Mouse (Mus musculus): Measurements from ENCODE around the gene Agr2.

Gene Agr2

DNA sequence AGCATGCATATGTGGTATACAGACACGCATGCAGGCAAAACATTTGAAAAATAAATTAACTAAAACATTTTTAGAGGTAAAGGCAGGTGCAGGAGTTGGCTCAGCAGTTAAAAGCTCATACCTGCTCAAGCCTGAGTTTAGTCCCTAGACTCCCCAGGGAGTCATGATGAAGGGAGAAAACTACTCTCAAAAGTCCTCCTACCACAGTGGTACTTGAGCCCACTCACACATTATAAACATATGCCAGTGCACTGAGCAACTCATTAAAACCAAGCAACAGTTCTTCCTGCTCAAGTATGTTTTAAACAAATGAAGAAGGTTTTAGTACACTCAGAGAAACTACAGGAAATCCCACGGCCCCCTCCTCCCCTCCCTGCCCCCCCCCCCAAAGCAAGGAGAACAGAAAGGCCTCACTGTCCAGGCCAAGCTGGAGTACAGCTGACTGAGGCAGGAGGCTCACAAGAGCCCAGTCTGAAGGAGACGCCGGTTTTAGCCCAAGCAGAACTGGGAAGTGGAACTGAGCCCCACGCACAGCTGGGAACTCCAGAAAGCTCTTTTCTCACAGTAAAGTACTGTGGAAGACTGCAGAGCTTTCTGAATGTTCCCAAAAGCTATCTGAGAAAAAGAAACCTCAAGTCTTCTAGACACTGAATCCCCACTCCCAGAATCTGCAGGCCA is 36.4 kb downstream of the Agr2 start:
- no peak for DNase-seq

DNA sequence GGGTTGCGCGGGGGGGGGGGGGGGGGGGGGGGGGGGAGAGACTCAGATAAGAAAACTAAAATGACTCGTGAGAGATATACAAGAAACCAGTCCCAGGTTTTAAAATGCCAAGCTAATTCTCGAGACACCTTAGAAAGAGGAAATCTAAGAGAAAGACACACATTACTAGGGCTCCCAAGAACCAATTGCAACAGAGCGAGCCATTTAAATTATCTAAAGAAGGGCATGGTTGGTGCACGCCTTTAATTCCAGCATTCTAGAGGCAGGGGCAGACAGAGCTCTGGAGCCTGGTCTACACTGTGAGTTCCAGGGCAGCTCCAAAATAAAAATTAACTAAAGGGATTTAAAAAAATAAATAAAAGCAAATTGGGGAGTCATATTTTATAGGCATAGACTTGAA is 37.0 kb downstream of the Agr2 start:
- DNase-seq = no peak

DNA sequence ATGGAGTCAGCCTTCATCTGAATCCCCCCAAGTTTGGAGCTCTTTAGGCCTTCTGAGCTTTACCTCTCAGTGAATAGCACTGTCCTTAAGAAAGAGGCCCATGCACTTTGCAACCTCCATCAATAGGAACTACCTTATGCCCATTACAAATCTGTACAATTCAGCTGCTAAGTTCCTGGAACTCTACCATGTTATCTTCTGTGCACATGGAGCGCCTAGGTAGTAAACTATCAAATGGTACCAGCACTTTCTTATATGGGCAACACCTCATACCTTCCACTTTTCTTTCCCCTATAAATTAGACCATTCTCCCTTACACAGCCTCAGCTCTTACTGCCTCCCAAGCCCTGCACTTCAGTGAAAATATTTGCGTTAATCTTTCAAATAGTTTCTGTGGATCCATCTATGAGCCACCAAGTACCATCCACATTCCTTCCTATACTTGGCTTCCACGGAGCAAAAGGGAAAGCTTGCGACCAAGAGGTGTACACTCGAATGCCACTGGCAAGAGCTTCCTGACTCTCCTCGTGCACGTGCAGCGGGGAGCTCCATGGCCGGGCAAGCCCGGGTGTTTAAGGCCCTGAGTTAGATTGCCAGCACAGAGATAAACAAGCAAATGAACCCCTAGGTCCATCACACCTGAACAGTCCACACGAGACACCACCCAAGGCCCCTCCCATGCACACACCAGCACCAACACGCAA is 38.1 kb downstream of the Agr2 start:
- DNase-seq = no peak

DNA sequence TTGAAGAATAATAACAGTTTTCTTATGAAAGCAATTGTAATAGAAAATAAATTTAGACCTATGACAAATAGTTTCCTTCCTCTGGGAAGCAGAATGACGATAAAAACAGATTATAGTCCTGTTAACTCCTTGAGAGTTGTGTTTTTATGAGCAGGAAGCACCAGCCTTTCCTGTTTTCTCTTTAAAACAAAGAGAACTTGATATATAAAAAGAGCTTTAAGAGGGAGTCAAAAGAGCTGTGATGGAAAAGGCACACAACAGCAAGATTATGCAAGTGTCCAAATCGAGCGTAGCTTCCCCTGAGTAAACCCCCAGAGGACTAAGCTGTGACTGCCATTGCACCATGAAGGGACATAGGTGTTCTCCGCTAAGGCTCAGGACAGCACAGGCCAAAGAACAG is 39.7 kb downstream of the Agr2 start:
- DNase-seq = peak in 1 of 2 experiments; percentile 18

DNA sequence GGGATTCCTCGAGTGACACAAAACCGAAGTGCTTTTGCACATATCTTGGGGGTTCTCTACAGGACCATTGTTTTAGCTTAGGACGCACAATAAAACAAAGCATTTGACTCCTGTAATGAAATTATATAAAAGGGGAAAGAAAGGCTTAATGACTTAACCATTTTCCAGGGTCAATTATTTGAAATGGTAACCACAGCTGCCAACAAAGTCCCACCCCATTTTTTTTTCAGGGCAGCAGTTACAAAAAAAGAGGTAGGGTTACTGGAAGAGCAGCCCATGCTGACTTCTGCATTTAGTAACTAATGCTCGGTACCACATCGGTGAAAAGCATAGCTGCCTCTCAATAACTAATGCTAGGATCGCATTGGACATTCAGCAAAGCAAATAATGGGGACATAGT is 42.8 kb downstream of the Agr2 start:
- no peak for DNase-seq

DNA sequence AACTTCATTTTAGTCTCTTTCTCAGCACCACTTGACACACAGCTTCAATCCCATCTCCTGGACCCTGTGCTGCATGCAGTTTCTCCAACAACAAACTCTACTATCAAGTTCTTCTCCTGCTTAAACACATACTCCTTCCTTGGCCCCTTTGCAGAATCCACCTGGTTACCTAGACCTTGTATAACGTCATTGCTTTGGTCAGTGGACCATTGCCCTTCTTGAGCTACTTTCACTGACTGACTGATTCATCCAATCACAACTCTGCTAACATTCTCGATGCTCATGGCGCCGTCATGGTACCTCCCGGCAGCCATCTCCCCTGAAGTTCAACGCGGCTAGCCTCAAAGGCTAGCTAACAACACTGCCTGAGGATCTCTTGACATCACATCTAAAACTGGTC is 43.4 kb downstream of the Agr2 start:
- no peak for DNase-seq

DNA sequence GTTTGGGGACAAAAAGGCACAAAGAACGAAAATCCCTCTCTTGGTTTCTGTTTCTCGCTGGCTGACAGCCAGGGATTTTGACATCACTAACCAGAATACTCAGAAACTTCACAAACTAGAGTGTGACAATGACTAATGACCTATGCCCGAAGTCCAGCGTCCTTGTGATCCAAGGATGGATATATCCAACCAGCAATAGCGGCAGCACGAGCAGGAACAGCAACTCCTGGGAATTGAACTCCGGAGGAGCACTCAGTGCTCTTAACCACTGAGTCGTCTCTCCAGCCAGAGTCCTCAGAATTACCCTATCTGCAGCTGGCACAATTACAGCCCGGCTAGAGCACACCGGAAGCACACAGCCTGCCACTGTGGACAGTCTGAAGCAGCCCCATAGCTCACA is 44.1 kb downstream of the Agr2 start:
- DNase-seq = peak in 1 of 2 experiments; percentile 63

DNA sequence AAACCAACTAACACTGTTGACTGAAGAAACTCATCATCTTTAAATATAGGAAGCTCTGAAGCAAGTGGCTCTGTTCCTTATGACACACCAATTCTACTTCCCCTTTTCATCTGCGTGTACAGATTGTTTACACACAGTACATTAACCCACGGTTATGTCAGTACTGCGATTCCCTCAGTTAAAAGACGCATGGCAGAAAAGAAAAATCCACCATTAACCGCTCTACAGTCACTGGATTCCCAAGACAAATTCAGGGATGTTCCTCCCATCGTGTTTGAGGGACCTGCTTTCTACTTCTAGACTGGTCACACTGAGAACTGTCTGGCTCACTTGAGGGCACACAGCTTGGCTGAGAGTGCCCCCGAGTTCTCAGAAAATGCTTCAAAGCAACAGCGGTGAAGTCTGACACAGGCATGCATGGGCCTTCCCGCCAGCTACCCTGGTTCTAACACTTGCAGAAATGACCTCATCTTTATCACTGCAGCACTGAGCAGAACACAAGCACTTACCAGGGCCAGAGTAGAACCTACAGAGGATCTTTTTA is 46.9 kb downstream of the Agr2 start:
- no peak for DNase-seq

DNA sequence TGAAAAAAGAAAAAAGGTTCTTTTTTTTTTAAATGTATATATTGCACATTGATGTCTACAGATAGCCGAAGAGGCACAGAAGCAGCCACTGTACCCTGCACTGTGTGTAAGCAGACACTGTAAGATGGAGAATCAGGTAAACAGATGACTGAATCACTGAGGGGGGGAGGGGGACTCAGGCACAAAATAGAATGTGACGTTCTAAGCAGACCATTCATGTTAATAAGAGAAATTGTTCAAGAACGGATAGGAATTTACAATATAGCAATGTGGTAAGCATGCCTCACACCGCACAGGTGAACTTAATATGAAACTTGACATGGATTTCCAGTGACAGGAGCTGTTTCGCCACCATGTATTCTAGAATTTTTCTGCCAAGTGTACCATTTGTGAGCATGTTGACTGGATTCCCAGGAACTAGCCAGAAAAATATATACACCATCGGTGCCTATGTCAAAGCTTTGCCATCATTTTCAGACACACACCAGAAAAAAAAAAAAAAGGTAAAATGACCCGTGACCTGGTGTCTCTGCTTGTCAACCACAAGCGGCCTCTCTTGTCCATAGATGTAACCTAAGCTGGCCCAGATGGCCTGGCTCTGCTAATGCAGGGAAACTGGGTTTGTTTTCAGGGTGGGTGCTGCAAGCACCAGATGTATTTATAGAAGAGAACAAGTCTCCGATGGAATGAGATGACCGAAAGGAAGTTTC is 48.0 kb downstream of the Agr2 start:
- no peak for DNase-seq

DNA sequence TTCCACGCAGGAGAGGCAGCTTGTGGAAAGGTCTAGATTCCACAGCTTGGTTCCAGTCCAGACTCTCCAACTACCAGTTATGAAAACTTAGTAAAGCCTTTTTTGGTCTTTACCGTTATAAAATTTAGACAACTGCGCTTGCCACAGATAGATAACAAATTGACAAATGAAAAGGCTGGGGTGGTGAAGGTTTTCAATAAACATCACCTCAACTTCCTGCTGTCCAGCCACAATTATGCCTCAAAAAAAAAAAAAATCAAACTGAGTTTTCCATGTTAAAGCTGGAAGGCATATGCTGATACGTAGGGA is 48.5 kb downstream of the Agr2 start:
- DNase-seq = no peak

DNA sequence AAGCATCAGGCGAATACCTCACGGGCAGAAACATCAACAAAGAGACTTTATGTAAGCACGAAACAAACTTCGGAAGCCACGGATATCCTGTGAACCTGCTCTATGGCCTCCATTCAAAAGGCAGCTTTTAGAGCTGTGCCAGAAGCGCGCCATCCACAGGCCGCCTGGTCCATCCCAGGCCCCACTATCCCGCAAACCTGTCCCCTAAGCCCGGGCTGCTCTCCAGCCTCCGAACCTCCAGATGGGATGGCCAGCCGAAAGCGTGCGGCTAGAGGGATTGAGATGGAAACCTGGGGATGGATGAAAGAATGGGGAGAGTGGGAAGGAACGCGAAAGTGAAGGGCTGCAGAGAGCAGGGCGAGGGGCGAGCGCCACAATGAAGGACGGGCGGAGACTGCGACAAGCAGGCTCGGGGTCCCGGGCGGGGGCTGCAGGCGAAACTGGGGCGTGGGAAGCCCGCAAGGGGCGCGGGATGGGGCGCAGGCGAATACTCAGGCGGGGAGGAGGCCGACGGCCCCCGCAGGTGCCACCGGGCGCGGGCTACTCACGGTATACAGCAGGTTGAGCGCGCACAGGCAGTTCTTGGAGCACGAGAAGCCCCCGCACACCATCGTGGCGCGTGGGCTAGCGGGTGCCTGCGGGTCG is 49.1 kb downstream of the Agr2 start:
- DNase-seq = peak; percentile 17 to 61

DNA sequence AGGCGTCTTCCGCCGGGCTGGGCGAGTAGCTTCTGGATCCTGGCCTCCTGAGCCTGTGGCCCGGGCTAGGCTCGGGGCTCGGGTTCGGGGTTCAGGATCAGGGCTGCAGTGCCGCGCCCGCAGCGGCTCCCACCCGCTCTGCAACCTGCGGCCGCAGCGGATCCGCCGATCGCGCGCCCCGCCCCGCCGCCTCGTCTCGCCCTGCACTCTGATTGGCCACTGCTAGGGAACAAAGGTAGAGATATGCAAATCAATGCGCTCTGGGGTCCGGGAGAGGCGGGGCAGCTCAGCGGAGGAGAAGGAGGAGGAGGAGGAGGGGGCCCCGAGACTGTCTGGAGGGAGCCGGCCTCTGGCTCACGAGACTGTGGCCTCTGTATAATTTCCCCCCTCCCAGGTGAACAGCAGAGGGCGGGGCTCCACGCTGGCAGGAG is 49.7 kb downstream of the Agr2 start, which contains the start of gene Tspan13:
Gene Tspan13 (minus strand): TSS at position 153 of the 431 bp plus-strand sequence.
- DNase-seq = peak; percentile 88 to 92

DNA sequence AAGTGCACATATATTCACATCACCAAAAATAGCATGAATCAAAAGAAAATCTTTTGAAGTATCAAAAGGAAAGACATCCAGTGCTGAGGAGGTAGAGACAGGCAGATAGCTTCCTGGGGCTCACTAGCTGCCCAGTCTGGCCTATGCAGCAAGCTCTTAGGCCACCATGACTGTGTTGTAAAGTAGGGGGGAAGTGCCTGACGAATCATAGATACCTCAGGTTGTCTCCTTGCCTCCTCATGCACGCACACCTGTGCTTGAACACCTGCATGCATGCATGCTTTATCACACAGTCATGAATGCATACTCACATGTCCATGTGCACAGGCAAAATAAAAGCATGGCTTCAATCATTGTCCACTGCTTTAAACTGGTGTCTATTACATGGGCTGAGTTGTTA is 52.0 kb downstream of the Agr2 start:
- no peak for DNase-seq

DNA sequence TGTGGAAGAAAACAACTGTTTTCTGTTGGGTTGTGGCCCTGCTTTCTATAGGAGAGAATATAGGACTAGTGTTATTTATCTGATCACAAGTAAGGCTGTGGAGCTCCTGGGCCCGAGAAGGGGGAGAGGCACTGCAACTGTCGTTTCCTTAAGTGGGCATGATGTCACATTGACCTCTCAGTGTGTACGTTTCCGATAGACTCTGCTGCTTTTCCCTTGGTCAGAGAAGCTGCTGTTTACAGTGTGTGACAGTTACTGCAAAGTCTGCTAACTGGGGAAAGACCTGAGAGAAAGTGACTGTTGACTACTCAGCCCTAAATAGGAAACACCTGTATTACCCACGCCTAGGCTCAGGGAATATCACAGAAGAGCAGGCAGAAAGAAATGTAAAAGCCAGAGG is 53.5 kb downstream of the Agr2 start:
- no peak for DNase-seq

DNA sequence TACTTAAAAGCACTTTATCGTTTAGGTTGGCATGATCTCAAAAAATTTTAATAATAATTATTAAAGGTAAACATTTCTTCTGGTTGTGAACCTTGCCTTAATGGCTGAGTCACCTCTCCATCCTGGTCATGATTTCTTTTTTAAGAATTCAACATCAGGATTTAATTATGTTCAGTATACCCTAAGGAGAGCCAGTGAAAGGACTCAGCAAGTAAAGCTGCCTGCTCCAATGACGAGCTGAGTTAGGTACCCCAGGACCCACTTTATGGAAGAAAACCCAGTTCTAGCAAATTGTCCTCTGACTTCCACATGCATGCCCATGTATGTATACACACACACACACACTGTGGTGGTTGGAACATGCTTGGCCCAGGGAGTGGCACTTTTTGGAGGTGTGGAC is 54.9 kb downstream of the Agr2 start:
- DNase-seq = no peak

DNA sequence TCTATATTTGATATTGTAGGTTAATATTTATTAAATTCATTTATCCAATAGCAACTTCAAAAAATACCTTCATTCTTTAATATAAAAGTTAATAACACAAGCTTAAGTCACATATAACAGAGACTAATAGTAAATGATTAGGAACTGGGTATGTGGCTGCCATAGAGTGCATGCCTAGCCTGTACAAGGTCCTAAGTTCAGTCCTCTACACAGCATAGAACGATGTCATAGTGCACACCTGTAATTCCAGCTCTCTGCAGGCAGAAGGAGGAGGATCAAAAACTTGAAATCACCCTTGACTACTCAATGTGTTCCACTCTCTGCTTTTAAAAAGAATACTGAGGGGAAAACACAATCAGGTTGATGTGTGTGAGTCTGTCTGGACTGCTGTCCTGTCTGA is 57.6 kb downstream of the Agr2 start:
- DNase-seq = no peak
